8 mouse cellular contexts compared by ENCODE assay signal in genomic region chr11:120632559-120633519, GRCm38 (mm10). TPM values are rescaled to one million over a fixed set of nuclear protein-coding genes. Genes with fewer than 3 reads are reported as not detected.
DNase-seq lines count a peak whose midpoint lies in the region; ATAC-seq and TF ChIP-seq lines count a peak whose summit lies in the region.

No protein-coding gene starts in this region.

- peaks cover 9% of the 10 kb centered on the region for H3K36me3 ChIP-seq in heart, embryonic 12.5 days
- peaks cover 11% of the 10 kb centered on the region for H3K36me3 ChIP-seq in kidney, embryonic 16.5 days (ENCODE audit: insufficient read depth, low read length)
- peaks cover 14% of the 10 kb centered on the region for H3K36me3 ChIP-seq in neural tube, embryonic 12.5 days
- H3K36me3 ChIP-seq in stomach, postnatal 0 days (ENCODE audit: control insufficient read depth, insufficient read depth, low read length) = no peaks in the 10 kb centered on the region

- peak overlapping the region; percentile 86 for H3K4me2 ChIP-seq in heart, embryonic 12.5 days
- peak overlapping the region; percentile 84 for H3K4me2 ChIP-seq in kidney, embryonic 16.5 days (replicated peaks; ENCODE audit: low read depth, low read length)
- peak overlapping the region; percentile 97 for H3K4me2 ChIP-seq in neural tube, embryonic 12.5 days (replicated peaks)
- H3K4me2 ChIP-seq in stomach, postnatal 0 days (replicated peaks; ENCODE audit: low read depth) = peak overlapping the region; percentile 82

- H3K27ac ChIP-seq in embryonic fibroblast, embryonic 13.5 days (ENCODE audit: insufficient read depth, low read length) = peak overlapping the region; percentile 90
- H3K27ac ChIP-seq in heart, embryonic 12.5 days (ENCODE audit: poor library complexity, severe bottlenecking) = peak overlapping the region; percentile 91
- H3K27ac ChIP-seq in kidney, embryonic 16.5 days (ENCODE audit: low read length) = peak overlapping the region; percentile 91
- peak overlapping the region; percentile 79 for H3K27ac ChIP-seq in neural tube, embryonic 12.5 days
- H3K27ac ChIP-seq in stomach, postnatal 0 days (replicated peaks) = peak overlapping the region; percentile 97

- peak overlapping the region; percentile 85 for H3K9ac ChIP-seq in heart, embryonic 12.5 days
- peak overlapping the region; percentile 94 for H3K9ac ChIP-seq in kidney, embryonic 16.5 days (replicated peaks; ENCODE audit: low read length)
- H3K9ac ChIP-seq in neural tube, embryonic 12.5 days = peak overlapping the region; percentile 95
- H3K9ac ChIP-seq in stomach, postnatal 0 days (ENCODE audit: low read length) = peak overlapping the region; percentile 94

- peaks cover 8% of the 10 kb centered on the region; the same call in 1 of the 2 replicates for H3K4me1 ChIP-seq in embryonic fibroblast, embryonic 13.5 days (ENCODE audit: control insufficient read depth, insufficient read depth, low read length)
- peaks cover 42% of the 10 kb centered on the region for H3K4me1 ChIP-seq in heart, embryonic 12.5 days (replicated peaks)
- peaks cover 39% of the 10 kb centered on the region for H3K4me1 ChIP-seq in kidney, embryonic 16.5 days (ENCODE audit: insufficient read depth, low read length)
- H3K4me1 ChIP-seq in neural tube, embryonic 12.5 days = peaks cover 40% of the 10 kb centered on the region
- H3K4me1 ChIP-seq in stomach, postnatal 0 days (replicated peaks; ENCODE audit: control insufficient read depth, insufficient read depth) = peaks cover 8% of the 10 kb centered on the region

- DNase-seq in B cell, adult 2 months = peak; percentile 65 to 66
- DNase-seq in adrenal gland, postnatal 25 days = peak; percentile 82
- DNase-seq in lung, adult 18-20 months = peak; percentile 84 to 86
- DNase-seq in stomach, postnatal 0 days (ENCODE audit: low spot score) = peak; percentile 84

- ATAC-seq in heart, embryonic 12.5 days (ENCODE audit: insufficient number of reproducible peaks, low FRiP score) = peak; percentile 81
- ATAC-seq in kidney, embryonic 16.5 days (ENCODE audit: low FRiP score, low TSS enrichment) = peak; percentile 83
- peak; percentile 82 for ATAC-seq in neural tube, embryonic 12.5 days (ENCODE audit: low FRiP score, low read depth)
- peak; percentile 62 for ATAC-seq in stomach, postnatal 0 days (ENCODE audit: low FRiP score, low TSS enrichment)

- no peaks in the 10 kb centered on the region for H3K9me3 ChIP-seq in heart, embryonic 12.5 days (replicated peaks)
- H3K9me3 ChIP-seq in kidney, embryonic 16.5 days (ENCODE audit: low read length) = no peaks in the 10 kb centered on the region
- H3K9me3 ChIP-seq in neural tube, embryonic 12.5 days = no peaks in the 10 kb centered on the region
- H3K9me3 ChIP-seq in stomach, postnatal 0 days (ENCODE audit: control insufficient read depth, low read length) = no peaks in the 10 kb centered on the region

- peak overlapping the region; percentile 75 for H3K4me3 ChIP-seq in embryonic fibroblast, embryonic 13.5 days (ENCODE audit: insufficient read depth, low read length)
- H3K4me3 ChIP-seq in heart, embryonic 12.5 days = peak overlapping the region; percentile 86
- peak overlapping the region; percentile 90 for H3K4me3 ChIP-seq in kidney, embryonic 16.5 days (ENCODE audit: low read length)
- peak overlapping the region; percentile 90 for H3K4me3 ChIP-seq in neural tube, embryonic 12.5 days
- H3K4me3 ChIP-seq in stomach, postnatal 0 days (ENCODE audit: low read depth, low read length) = peak overlapping the region; percentile 89

- TF ChIP-seq EP300 in stomach, postnatal 0 days (optimal IDR thresholded peaks at IDR 0.05) = no peak

- under 1% methylated on average over 116 of the region's 116 CpGs for WGBS in heart, embryonic 12.5 days
- WGBS in kidney, embryonic 16.5 days = under 1% methylated on average over 66 of the region's 116 CpGs
- WGBS in neural tube, embryonic 12.5 days = under 1% methylated on average over 103 of the region's 116 CpGs
- under 1% methylated on average over 86 of the region's 116 CpGs for WGBS in stomach, postnatal 0 days

- TF ChIP-seq CTCF in embryonic fibroblast, embryonic 13.5 days (IDR thresholded peaks at IDR 0.05; ENCODE audit: borderline replicate concordance, insufficient read depth, low read length) = no peak
- TF ChIP-seq CTCF in stomach, postnatal 0 days (IDR thresholded peaks at IDR 0.05; ENCODE audit: low read depth) = no peak

- TF ChIP-seq POLR2A in embryonic fibroblast, embryonic 13.5 days (IDR thresholded peaks at IDR 0.05; ENCODE audit: low read depth, low read length) = peak; percentile 58; the same call in 1 of the 2 replicates

- no peaks in the 10 kb centered on the region for H3K27me3 ChIP-seq in heart, embryonic 12.5 days (replicated peaks)
- H3K27me3 ChIP-seq in kidney, embryonic 16.5 days (ENCODE audit: insufficient read depth, low read length) = no peaks in the 10 kb centered on the region
- H3K27me3 ChIP-seq in neural tube, embryonic 12.5 days (replicated peaks) = no peaks in the 10 kb centered on the region
- H3K27me3 ChIP-seq in stomach, postnatal 0 days (ENCODE audit: control insufficient read depth, insufficient read depth, low read length) = no peaks in the 10 kb centered on the region

RNA-seq across cellular contexts. Expression of gene Mafg, which starts 0.6 kb away (rescaled TPM):
- 69.7 and 76.5 TPM in 2 replicates for total RNA-seq in adrenal gland, postnatal 25 days (2021)
- polyA plus RNA-seq in embryonic fibroblast, embryonic 13.5 days (2011; ENCODE audit: insufficient read length, low read depth, missing spikeins) = 39.4 and 43.9 TPM in 2 replicates
- polyA plus RNA-seq in heart, embryonic 12.5 days (2016; fragmentation: Nextera tagmentation; extraction: Ambion mirVana) = 27.9 and 31.5 TPM in 2 replicates
- polyA plus RNA-seq in kidney, embryonic 16.5 days (2015; fragmentation: Nextera tagmentation; extraction: Ambion mirVana) = 24.3 and 25.4 TPM in 2 replicates
- 39.7 and 40.4 TPM in 2 replicates for polyA plus RNA-seq in neural tube, embryonic 12.5 days (2016; fragmentation: Nextera tagmentation; extraction: Ambion mirVana)
- 21.0 and 21.3 TPM in 2 replicates for polyA plus RNA-seq in stomach, postnatal 0 days (2015; fragmentation: Nextera tagmentation; extraction: Ambion mirVana)

RNA-seq across cellular contexts. Expression of gene Sirt7, which starts 7.8 kb away (rescaled TPM):
- 82.5 and 103 TPM in 2 replicates for total RNA-seq in adrenal gland, postnatal 25 days (2021)
- 15.9 and 19.2 TPM in 2 replicates for polyA plus RNA-seq in embryonic fibroblast, embryonic 13.5 days (2011; ENCODE audit: insufficient read length, low read depth, missing spikeins)
- polyA plus RNA-seq in heart, embryonic 12.5 days (2016; fragmentation: Nextera tagmentation; extraction: Ambion mirVana) = 20.1 and 20.4 TPM in 2 replicates
- 38.9 and 39.3 TPM in 2 replicates for polyA plus RNA-seq in kidney, embryonic 16.5 days (2015; fragmentation: Nextera tagmentation; extraction: Ambion mirVana)
- 46.8 and 56.5 TPM in 2 replicates for polyA plus RNA-seq in neural tube, embryonic 12.5 days (2016; fragmentation: Nextera tagmentation; extraction: Ambion mirVana)
- 36.1 and 42.2 TPM in 2 replicates for polyA plus RNA-seq in stomach, postnatal 0 days (2015; fragmentation: Nextera tagmentation; extraction: Ambion mirVana)

RNA-seq across cellular contexts. Expression of gene Pycr1, which starts 10.7 kb away (rescaled TPM):
- total RNA-seq in adrenal gland, postnatal 25 days (2021) = 1.3 TPM in 2 replicates
- polyA plus RNA-seq in embryonic fibroblast, embryonic 13.5 days (2011; ENCODE audit: insufficient read length, low read depth, missing spikeins) = 44.5 and 59.0 TPM in 2 replicates
- polyA plus RNA-seq in heart, embryonic 12.5 days (2016; fragmentation: Nextera tagmentation; extraction: Ambion mirVana) = 23.1 and 23.9 TPM in 2 replicates
- polyA plus RNA-seq in kidney, embryonic 16.5 days (2015; fragmentation: Nextera tagmentation; extraction: Ambion mirVana) = 26.8 and 27.3 TPM in 2 replicates
- polyA plus RNA-seq in neural tube, embryonic 12.5 days (2016; fragmentation: Nextera tagmentation; extraction: Ambion mirVana) = 27.2 and 27.8 TPM in 2 replicates
- 13.9 and 18.4 TPM in 2 replicates for polyA plus RNA-seq in stomach, postnatal 0 days (2015; fragmentation: Nextera tagmentation; extraction: Ambion mirVana)

RNA-seq across cellular contexts. Expression of gene Pcyt2, which starts 15.1 kb away (rescaled TPM):
- 344 and 351 TPM in 2 replicates for total RNA-seq in adrenal gland, postnatal 25 days (2021)
- 39.5 and 45.2 TPM in 2 replicates for polyA plus RNA-seq in embryonic fibroblast, embryonic 13.5 days (2011; ENCODE audit: insufficient read length, low read depth, missing spikeins)
- polyA plus RNA-seq in heart, embryonic 12.5 days (2016; fragmentation: Nextera tagmentation; extraction: Ambion mirVana) = 82.1 and 82.9 TPM in 2 replicates
- 164 and 174 TPM in 2 replicates for polyA plus RNA-seq in kidney, embryonic 16.5 days (2015; fragmentation: Nextera tagmentation; extraction: Ambion mirVana)
- polyA plus RNA-seq in neural tube, embryonic 12.5 days (2016; fragmentation: Nextera tagmentation; extraction: Ambion mirVana) = 151 and 155 TPM in 2 replicates
- 73.7 and 79.0 TPM in 2 replicates for polyA plus RNA-seq in stomach, postnatal 0 days (2015; fragmentation: Nextera tagmentation; extraction: Ambion mirVana)

RNA-seq across cellular contexts. Expression of gene Myadml2, which starts 15.1 kb away (rescaled TPM):
- not detected in 2 replicates for total RNA-seq in adrenal gland, postnatal 25 days (2021)
- polyA plus RNA-seq in embryonic fibroblast, embryonic 13.5 days (2011; ENCODE audit: insufficient read length, low read depth, missing spikeins) = not detected in 2 replicates
- 9.8 and 10.9 TPM in 2 replicates for polyA plus RNA-seq in heart, embryonic 12.5 days (2016; fragmentation: Nextera tagmentation; extraction: Ambion mirVana)
- 0.51 and 0.73 TPM in 2 replicates for polyA plus RNA-seq in kidney, embryonic 16.5 days (2015; fragmentation: Nextera tagmentation; extraction: Ambion mirVana)
- 0.81 and 1.1 TPM in 2 replicates for polyA plus RNA-seq in neural tube, embryonic 12.5 days (2016; fragmentation: Nextera tagmentation; extraction: Ambion mirVana)
- polyA plus RNA-seq in stomach, postnatal 0 days (2015; fragmentation: Nextera tagmentation; extraction: Ambion mirVana) = 0.21 TPM in 1 of 2 replicates, not detected in the other

Comparison
In these comparisons a context has a peak if more than half of its experiments do, and no peak if none do; other contexts are left out.
1. Peak in every context shown above with its lines: DNase-seq, ATAC-seq, H3K4me3 ChIP-seq and H3K27ac ChIP-seq.